Mouse (Mus musculus) adrenal gland, postnatal 25 days (tissue): ENCODE results near the gene Tmco1. TPM values are rescaled to one million over a fixed set of nuclear protein-coding genes. Genes with fewer than 3 reads are reported as not detected.
"Not testable (repeated sequence)": the region's sequence is repeated elsewhere in the genome, so short reads cannot be mapped to it uniquely, and the experiment has no call there.

Experiments
- DNase-seq: peaks from one replicate; pipeline ENCODE4 v3.0.0; 2021; ENCODE audit warnings: mixed read lengths
- total RNA-seq: library from RNA; stranded (reverse); gene quantifications from 2 replicates; pipeline ENCODE4 v1.2.3, GENCODE M21; 2021

The Tmco1 gene
- total RNA-seq, 1 experiment from 2014 or later = 164 TPM

DNA sequence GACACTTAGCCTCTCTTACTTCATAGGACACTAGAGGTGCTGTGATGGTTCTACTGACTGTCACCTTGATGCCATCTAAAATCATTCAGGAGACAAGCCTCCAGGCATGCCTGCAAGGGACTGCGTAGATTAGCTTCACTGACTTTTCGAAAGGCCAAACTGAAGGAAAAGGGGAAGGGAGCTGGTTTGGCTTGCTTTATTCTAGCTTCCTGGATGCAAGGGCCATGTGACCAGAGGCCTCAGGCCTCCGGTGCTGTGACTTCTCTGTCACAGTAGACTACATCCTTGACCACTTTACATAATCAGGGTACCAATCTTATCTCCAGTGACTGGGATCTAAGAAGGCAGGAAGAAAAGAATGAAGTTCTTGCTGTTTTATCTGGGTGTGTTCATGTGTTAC lies 28.2 kb downstream of the Tmco1 start:
- DNase-seq = no peak

DNA sequence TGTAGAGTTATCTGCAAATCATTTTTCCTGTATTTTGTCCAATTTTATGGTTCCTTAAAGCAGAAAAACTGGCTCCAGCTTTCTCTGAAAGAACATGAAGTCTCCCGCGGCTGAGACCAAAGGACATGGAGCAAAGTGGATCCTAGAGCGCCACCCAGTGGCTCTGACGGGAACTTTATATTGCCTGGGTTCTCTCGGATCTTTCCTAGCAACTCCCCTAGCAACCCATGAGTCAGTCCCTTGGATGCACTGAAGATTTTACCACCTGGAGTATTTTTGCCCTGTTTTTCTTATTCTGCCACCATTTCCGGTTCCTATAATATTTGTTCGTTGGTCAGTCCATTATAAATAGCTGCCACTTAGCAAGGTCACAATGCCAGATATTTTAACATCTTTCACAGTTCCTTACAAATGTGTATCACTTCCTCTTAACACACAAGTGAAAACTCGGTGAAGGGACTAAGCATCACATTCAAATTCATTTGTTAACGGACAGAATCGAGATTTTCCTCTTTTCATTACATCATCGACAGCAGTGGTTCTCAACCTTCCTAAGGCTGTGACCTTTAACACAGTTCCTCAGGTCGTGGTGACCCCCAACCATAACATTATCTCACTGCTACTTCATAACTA lies 29.4 kb downstream of the Tmco1 start:
- DNase-seq = peak; percentile 80

DNA sequence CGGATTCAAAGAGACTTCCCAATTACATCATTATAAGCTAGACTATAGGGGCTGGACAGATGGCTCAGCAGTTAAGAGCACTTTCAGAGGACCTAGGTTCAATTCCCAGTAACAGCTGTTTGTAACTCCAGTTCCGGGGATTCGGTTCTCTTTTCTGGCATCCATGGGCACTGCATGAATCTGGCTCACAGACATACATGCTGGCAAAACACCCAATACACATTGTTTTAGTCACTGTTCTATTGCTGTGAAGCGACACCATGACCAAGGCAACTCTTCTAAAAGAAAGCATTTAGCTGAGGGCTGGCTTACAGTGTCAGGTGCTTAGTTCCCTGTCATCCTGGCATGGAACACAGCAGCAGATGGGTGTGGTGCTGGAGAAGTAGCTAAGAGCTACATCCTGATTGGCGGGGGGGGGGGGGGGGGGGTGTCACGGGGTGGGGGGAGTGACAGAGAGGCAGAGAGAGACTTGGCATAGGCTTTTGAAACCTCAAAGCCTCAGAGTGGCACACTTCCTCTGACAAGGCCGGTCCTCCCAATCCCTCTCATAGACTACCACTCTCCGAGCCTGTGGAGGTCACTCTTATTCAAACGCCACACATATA lies 31.1 kb downstream of the Tmco1 start:
- no peak for DNase-seq

DNA sequence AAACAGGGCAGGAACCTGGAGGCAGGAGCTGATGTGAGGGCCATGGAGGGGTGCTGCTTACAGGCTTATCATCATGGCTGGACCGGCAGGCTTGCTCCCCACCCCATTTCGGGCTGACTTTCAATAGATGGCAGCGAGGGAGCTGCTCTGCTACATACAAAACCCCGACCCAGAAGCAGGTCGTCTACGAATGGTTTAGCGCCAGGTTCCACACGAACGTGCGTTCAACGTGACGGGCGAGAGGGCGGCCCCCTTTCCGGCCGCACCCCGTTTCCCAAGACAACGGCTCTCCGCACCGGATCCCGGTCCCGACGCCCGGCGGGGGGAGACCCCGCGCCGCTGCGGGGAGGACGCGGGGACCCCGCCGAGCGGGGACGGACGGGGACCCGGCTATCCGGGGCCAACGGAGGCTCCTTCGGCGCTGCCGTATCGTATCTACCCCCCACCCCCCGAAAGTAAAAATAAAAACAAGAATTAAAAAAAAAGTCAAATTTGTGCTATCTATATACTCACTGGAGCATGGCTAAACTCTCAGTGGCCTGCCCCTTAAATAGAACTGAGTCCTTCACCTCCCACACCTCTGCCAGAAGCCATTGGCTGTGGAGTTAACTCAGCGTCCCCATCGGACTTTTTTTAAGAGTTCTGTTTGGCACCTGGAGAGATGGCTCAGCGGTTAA lies 32.1 kb downstream of the Tmco1 start:
- DNase-seq = no peak

DNA sequence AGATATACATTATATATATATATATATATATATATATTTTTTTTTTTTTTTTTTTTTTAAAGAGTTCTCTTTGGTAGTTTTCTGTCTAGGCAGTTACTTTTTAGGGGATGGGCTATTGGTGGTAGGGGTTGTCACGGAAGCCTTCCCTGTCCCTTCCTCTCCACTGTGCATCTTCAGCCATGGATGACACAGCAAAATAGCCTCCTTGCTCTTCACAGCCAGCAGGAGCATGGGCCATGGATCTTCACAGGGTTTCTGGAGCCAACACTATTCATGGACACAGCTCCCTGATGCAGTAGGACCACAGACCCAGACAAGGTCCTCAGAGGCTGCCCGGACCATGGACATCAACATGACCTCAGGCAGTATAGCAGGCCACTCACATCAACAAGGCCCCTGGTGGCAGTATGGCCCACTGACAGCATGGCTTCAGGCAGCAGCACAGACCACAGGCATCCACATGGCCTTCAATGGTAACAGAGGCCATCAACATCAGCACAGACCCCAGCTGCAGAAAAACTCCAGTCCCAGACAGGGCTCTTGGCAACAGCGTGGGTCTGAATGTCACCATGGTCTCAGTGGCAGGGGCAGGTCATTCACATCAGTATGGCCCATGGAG lies 32.8 kb downstream of the Tmco1 start:
- no peak for DNase-seq

DNA sequence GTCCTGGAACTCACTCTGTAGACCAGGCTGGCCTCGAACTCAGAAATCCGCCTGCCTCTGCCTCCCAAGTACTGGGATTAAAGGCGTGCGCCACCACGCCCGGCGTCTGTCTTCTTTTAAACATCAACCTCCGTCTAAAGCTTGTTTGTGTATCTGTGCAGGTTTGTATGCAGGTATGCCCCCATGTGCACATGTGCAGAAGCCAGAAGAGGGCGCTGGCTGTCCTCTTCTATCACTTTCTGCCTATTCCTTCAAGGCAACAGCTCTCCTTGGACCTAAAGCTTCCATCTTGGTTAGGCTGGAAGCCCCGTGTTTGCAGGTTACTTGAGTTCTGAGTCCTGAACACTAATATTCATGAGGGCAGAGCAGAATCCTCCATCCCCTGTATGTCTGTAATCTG lies 34.7 kb downstream of the Tmco1 start:
- no peak for DNase-seq

DNA sequence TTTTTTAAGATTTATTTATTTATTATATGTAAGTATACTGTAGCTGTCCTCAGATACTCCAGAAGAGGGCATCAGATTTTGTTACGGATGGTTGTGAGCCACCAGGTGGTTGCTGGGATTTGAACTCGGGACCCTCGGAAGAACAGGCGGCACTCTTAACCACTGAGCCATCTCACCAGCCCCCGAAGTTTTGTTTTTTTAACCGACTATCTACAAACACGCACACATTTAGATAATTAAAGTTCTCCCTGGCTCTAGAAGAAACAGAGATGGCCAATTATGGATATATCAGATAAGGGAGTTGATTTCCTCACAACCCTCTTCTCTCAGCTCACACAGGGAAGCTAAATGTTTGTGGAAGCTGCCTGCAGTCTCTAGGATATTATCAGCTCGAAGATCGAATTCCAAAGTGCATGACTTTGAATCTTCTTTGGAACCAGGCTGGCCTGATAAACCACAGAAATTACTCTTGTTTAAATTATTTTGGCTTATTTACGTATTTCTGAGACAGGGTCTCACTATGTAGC lies 37.9 kb downstream of the Tmco1 start:
- not testable (repeated sequence) for DNase-seq

DNA sequence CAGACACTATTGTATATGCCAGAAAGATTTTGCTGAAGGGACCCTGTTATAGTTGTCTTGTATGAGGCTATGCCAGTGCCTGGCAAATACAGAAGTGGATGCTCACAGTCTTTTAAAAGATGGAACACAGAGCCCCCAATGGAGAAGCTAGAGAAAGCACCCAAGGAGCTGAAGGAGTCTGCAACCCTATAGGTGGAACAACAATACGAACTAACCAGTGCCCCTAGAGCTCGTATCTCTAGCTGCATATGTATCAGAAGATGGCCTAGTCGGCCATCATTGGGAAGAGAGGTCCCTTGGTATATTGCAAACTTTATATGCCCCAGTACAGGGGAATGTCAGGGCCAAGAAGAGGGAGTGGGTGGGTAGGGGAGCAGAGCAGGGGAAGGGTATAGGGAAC lies 41.0 kb downstream of the Tmco1 start:
- not testable (repeated sequence) for DNase-seq

DNA sequence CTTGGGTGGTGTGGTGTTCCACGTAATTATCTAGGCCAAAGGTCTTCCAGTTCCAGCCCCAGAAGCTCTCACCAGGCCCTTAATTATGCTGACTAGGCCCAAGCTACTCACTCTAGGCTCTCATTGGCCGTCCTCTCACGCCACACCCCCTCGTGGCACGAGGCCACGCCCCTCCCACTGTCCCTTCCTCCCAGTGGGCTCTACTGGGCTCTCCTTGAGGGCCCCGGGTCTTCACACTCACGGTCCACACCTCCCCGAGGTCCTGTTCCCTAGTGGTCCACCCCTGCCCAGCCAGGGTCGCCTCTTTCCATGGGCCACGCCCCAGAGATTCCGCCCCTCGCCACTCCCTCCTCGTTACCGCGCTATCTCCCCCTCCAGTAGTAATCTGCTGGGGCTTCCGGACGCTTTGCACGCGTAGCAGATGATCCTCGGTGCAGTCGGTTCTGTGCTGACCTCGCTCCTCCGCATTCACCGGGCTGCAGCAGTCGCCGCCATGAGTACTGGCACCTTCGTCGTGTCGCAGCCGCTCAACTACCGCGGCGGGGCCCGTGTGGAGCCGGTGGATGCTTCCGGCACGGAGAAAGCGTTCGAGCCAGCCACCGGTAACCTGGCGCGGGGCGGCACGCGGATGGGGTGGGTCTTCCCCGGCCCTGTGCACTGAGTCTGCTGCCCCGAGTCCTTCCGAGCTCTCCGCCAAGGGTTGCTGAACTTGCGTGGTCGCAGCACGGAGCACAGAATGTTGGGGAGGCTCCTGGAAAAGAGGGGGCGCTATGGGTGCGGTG lies 41.8 kb downstream of the Tmco1 start, which contains the start of gene Aldh9a1:
TSS of gene Aldh9a1 (plus strand) at position 177 of the 782 bp plus-strand sequence.
- peak; percentile 89 for DNase-seq

DNA sequence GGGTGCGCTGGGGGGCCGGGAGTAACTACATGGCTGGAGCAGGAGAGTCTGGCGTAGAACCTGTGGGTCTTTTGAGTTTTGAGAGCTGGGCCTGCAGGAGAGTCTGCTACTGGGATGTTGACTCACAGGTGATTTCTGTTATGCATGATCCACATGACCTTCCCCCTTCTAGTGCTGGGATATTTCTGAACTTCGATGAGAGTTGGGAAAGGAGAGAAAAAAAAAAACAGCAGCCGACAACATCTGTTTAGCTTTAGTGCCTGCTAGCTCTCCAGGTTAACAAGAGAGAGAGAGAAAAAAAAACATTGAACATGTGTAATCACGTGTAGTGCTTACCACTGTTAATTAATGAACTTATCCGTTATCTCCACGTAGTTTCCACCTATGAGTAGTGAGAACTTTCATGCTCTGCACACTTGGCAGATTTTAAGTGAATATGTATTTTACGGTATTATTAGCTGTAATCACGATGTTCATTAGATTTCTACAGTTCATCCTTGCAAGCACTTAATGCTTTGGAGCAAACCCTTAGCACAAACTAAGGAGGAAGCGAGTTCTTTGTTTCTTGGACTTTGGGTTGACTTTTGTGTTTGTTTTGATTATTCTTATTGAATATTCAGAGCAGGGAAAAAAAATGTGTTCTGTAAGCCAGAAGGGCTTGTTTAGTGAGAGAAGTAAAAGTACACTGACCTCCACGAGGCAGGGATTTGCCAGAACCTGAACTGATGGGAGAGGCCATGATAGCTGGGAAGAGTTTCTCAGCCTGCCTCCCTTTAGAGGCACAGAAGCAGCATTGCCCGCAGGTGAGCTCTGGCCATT lies 42.6 kb downstream of the Tmco1 start:
- DNase-seq = no peak

DNA sequence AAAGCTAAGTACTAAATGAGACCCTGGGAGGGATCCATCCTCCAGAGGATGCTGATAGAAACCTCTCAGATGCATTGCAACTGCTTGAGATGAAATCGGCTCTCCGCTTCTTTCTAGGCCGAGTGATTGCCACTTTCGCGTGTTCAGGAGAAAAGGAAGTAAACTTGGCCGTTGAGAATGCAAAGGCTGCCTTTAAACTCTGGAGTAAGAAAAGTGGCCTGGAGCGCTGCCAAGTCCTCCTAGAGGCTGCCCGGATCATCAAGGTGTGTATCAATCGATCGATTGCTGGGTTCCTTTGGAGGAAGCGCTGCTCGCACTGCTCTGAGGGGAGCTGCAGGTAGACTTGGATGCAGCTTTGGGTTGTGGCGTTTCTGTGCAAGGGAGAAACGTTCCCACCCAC lies 44.2 kb downstream of the Tmco1 start:
- DNase-seq = no peak

DNA sequence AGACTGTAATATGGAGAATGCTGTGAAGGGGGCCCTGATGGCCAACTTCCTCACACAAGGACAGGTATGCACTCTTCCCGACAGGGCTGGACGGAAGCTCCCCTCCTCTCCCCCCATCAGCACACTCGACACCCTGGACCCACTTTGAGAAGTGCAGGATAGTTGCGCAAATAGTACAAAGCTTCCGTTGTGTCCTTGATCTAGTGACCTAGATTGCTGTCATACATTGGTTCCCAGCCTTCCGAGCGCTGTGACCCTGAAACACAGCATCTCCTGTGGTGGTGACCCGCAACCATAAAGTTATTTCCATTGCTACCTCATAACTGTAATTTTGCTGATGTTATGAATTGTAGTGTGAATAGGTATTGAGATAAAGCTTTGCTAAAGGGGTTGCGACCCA lies 49.2 kb downstream of the Tmco1 start:
- no peak for DNase-seq

DNA sequence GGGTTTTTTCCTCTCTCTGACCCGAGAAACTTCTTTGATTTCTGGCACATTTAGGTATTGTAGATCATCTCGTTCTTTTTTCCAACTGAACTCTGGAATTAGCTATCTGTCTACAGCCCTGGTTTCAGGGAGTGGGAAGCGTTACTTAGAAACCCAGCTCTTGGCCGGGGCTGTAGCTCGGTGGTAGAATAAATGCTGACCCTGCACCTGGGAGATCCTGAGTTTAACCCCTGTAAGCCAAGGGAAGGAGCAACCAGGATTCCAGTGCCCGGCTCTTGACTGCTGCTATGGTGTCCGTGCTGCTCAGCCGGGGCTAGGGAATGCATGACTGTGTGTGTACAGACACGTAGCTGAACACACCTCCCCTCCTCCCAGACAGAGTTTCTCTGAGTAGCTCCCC lies 50.6 kb downstream of the Tmco1 start:
- DNase-seq = no peak

DNA sequence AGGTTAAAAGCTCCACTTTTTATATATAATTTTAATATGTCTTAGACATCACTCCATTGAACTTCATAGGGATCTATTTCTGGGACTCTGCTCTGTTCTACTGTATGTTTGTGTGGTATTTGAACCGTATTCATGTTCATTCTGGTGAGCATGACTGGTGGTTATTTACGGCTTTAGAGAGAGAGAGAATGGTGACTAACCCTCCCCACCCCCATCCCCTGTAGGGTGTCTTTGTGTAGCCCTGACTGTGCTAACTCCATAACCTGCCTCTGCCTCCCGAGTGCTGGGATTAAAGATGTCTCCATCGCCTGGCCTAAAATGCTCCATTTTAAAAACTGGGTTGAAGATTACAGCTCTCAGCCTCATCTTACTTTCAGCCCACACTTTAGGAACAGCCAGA lies 52.1 kb downstream of the Tmco1 start:
- no peak for DNase-seq

DNA sequence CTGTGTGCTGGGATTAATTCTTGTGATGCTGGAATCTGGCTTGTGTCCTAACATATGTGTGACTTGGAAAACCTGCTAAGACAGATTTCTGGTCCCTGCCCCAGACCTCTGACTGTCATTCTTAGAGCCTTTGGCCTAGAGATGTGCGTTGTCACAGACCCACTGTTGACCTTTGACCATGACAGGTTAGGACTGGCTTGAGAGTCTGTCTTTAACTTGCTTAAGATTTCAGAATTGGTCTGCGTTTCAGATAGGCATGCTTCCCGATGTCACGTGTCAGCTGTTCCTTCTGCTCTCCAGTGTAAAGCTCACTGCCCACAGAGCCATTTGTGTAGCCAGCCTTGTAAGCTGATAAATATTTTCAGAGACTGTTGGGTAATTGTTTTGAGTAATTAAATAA lies 54.6 kb downstream of the Tmco1 start:
- no peak for DNase-seq

DNA sequence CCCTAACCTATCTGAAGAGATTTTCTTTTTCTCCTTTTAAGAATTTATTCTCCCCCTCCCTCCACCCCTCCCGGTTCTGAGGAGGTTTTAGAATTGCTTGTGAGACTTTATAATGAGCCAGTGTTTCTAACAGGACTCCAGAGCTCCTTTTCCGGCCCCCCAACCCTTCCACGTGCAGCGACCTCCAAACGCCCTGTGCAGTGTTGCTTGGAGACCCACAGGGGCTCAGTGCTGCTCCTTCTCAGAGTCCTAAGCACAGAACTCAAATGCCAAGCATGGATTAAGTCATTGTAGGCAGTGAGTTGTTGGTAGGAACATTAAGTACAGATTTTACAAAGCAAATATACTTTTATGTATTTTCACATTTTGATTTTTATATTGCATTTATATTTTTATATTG lies 55.1 kb downstream of the Tmco1 start:
- DNase-seq = no peak

DNA sequence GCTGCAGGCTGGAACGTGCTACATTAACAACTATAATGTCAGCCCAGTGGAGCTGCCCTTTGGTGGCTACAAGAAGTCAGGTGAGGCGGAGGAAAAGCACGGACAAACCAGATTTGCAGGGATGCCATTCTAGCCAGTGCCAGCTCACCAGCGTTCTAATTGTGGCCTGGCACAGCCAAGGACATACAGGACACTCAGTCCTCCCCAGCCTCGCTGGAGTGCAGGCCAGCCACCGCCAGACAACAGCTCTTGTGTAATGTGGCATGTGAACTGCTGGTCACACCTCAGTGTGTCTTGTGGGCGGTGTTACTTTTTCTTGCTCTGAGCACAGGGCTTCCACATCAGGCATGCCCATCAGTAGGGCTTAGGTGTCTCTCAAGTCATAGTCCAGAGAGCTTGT lies 57.6 kb downstream of the Tmco1 start:
- peak; percentile 31 for DNase-seq

DNA sequence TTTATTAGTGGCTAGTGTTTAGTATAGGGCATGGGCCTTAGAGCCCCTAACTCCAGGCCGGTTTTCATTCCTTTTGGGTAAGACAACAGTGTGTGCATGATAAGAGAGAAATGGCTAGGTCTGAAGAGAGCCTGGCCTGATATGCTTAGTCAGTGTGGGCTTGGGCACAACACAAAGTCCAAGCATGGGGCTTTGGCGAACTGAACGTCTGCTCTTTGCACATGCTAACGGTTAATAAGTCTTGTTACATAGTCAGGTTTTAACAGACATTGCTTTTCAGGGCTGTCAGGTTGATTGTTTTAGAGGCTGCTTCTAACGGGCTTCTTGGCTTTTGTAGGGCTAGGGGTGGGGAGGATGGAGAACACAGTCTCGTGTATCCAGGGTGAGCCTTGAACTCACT lies 58.4 kb downstream of the Tmco1 start:
- DNase-seq = no peak

DNA sequence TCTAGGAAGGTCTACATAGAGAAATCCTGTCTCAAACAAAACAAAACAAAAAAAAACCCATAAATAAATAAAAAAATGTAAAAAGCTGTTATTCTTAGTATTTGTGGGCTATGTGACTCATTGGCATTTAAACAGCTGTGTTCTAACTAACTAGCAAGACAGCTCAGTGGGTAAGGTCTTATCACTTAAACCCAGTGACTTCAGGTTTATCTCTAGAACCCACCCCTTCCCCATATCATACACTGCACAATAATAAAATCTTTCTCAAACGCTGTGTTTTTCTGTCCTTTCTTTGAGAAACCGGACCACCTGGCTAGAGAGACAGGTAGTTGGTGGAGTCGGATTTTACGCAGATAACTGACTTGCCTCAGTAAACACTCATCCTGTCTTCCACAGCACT lies 59.8 kb downstream of the Tmco1 start:
- DNase-seq = no peak

DNA sequence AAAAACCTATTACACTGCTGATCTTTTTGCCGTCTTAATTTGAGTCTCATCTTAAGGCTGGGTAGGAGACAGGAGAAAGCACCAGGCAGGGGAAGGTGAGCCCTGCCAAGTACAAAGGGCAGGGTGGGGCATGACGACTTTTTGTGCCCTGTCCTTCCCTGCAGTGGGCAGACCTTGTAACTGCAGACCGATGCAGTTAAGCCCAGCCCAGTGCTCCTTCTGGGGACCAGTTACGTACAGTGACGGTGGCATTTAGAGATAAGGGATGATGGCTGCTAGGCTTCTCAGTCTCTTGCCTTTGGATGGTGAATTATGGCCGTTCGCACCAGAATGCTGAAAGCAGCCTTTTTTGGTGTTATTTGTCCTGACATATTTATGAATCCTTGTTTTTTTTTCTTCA lies 60.3 kb downstream of the Tmco1 start:
- no peak for DNase-seq

DNA sequence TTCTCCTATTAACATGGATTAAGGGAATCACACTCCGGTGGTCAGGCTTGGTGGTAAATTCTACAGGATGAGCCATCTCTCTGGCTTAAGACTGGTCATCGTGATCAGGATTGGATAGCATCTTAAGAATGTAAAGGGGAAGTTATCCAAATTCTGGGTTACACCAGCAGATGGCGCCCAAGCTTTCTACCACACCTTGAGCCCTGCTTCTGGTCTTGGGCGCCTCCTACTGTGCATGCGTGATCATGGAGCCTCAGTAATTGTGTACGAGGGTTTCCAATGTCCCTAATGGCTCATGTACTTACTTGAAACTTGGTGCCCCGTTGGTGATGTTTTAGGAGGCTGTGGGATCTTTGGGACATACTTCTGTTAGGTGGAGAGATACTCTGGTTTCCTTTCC lies 61.7 kb downstream of the Tmco1 start:
- DNase-seq = peak; percentile 85
